Mouse (Mus musculus) kidney, postnatal 0 days (tissue): ENCODE results near the gene Resf1. TPM values are rescaled to one million over a fixed set of nuclear protein-coding genes. Genes with fewer than 3 reads are reported as not detected.
"Not testable (repeated sequence)": the region's sequence is repeated elsewhere in the genome, so short reads cannot be mapped to it uniquely, and the experiment has no call there.

Experiments
- ATAC-seq: fragments of 200-750 bp; cut with Nextera tagmentation; replicated peaks from 2 replicates; pipeline ENCODE4 v1.8.0; 2017; ENCODE audit warnings: low read depth, moderate number of reproducible peaks, moderate TSS enrichment, moderate library complexity; ENCODE audit not compliant: low FRiP score
- DNase-seq: peaks from one replicate; pipeline ENCODE4 v3.0.0-alpha.2; 2016; ENCODE audit warnings: low spot score
- H3K27ac ChIP-seq: fragments of 300-500 bp; sonication (generic); 2 replicates; pipeline ENCODE4 v1.5.1; 2014; ENCODE audit warnings: mild to moderate bottlenecking
- H3K27me3 ChIP-seq: fragments of 300-500 bp; sonication (generic); 2 replicates; pipeline ENCODE4 v1.6.1; 2014; ENCODE audit warnings: low read length, mixed read lengths; ENCODE audit not compliant: insufficient read depth
- H3K36me3 ChIP-seq: fragments of 300-500 bp; sonication (generic); 2 replicates; pipeline ENCODE4 v1.6.1; 2014; ENCODE audit warnings: low read length, mixed read lengths; ENCODE audit not compliant: insufficient read depth
- H3K4me1 ChIP-seq: fragments of 300-500 bp; sonication (generic); replicated peaks from 2 replicates; pipeline ENCODE4 v1.6.1; 2014; ENCODE audit warnings: antibody characterized with exemption, low read length, mixed read lengths; ENCODE audit not compliant: insufficient read depth
- H3K4me2 ChIP-seq: fragments of 300-500 bp; sonication (generic); 2 replicates; pipeline ENCODE4 v1.6.1; 2014; ENCODE audit warnings: mild to moderate bottlenecking, low read length, moderate library complexity, mixed read lengths
- H3K4me3 ChIP-seq: fragments of 300-500 bp; sonication (generic); replicated peaks from 2 replicates; pipeline ENCODE4 v1.5.1; 2014; ENCODE audit warnings: low read depth, low read length
- H3K9ac ChIP-seq: fragments of 300-500 bp; sonication (generic); 2 replicates; pipeline ENCODE4 v1.6.1; 2014; ENCODE audit warnings: low read depth, low read length
- H3K9me3 ChIP-seq: fragments of 300-500 bp; sonication (generic); replicated peaks from 2 replicates; pipeline ENCODE4 v1.6.1; 2016; ENCODE audit warnings: low read length, inconsistent platforms, mixed read lengths
- CTCF ChIP-seq: IDR thresholded peaks from 2 replicates; pipeline ENCODE4 v1.5.1; 2016; ENCODE audit warnings: antibody characterized with exemption, low read depth, mild to moderate bottlenecking, moderate library complexity
- WGBS: fragments of 180-500 bp; shearing (Covaris S2); extraction: QIAGEN DNeasy Blood & Tissue Kit; methylation state at CpG from one replicate; pipeline ENCODE4 v1.1.7; 2014; 5-methylcytosine and 5-hydroxymethylcytosine counted together
- polyA plus RNA-seq: library from polyadenylated mRNA; unstranded; fragments of >200 nt; fragmentation: Nextera tagmentation; extraction: Ambion mirVana; gene quantifications from 2 replicates; pipeline ENCODE4 v1.2.1, GENCODE M21; 2015

Gene Resf1
- polyA plus RNA-seq, result 45.5 and 46.6 TPM in 2 replicates

GRCm38 (mm10) chr6:149308956-149309932, at the start of gene Resf1:
Gene Resf1 (plus strand): TSS chr6:149309414.
- no peak for TF ChIP-seq CTCF
- peak within 1 kb of the TSS; percentile 62 for H3K4me2 ChIP-seq
- H3K4me3 ChIP-seq, result peak within 1 kb of the TSS; percentile 86
- H3K4me1 ChIP-seq, result peaks cover 7% of the 10 kb centered on the region; the same call in 1 of the 2 replicates
- H3K27ac ChIP-seq, result peak within 1 kb of the TSS; percentile 100
- H3K9me3 ChIP-seq, result no peaks in the 10 kb centered on the region
- 3% methylated on average over 61 of the region's 61 CpGs for WGBS
- peak; percentile 94 for DNase-seq
- no peaks in the 10 kb centered on the region for H3K27me3 ChIP-seq
- peak; percentile 98 for ATAC-seq
- H3K9ac ChIP-seq, result peak within 1 kb of the TSS; percentile 96
- H3K36me3 ChIP-seq, result no peaks in the 10 kb centered on the region; the same call in 1 of the 2 replicates

GRCm38 (mm10) chr6:149260801-149261239, 48.4 kb upstream of the Resf1 start:
- no peak for DNase-seq
- no peak for TF ChIP-seq CTCF
- WGBS, result 74% methylated on average over 3 of the region's 3 CpGs

GRCm38 (mm10) chr6:149267951-149268350, 41.3 kb upstream of the Resf1 start:
- Histone ChIP-seq H3K9me3 (no peaks in the 10 kb centered on the region), H3K4me2 (no peak overlapping the region), H3K9ac (no peak overlapping the region), H3K27me3 (no peaks in the 10 kb centered on the region), H3K27ac (no peak overlapping the region), H3K4me1 (no peaks in the 10 kb centered on the region), H3K36me3 (no peaks in the 10 kb centered on the region), H3K4me3 (no peak overlapping the region)
- DNase-seq (no peak), ATAC-seq (no peak)
- TF ChIP-seq CTCF, result no peak

More at GRCm38 (mm10) chr6:149260801-149261239, 48.4 kb upstream of the Resf1 start:
- H3K27me3 ChIP-seq, result no peaks in the 10 kb centered on the region
- ATAC-seq, result no peak
- H3K27ac ChIP-seq, result no peak overlapping the region
- no peaks in the 10 kb centered on the region for H3K4me1 ChIP-seq
- no peaks in the 10 kb centered on the region for H3K36me3 ChIP-seq
- no peak overlapping the region for H3K9ac ChIP-seq
- no peak overlapping the region for H3K4me3 ChIP-seq
- H3K4me2 ChIP-seq, result no peak overlapping the region
- H3K9me3 ChIP-seq, result no peaks in the 10 kb centered on the region

- H3K4me1 ChIP-seq, result no peaks in the 10 kb centered on the region
- ATAC-seq, result no peak
- WGBS, result 56% methylated on average over 2 of the region's 2 CpGs
Observed at GRCm38 (mm10) chr6:149278248-149278731, 30.9 kb upstream of the Resf1 start.

GRCm38 (mm10) chr6:149278866-149279265, 30.3 kb upstream of the Resf1 start:
- ATAC-seq (no peak), DNase-seq (no peak)
- H3K4me1 ChIP-seq, result no peaks in the 10 kb centered on the region
- no peak for TF ChIP-seq CTCF
- H3K4me3 ChIP-seq, result no peak overlapping the region
- no peak overlapping the region for H3K27ac ChIP-seq
- H3K9ac ChIP-seq, result no peak overlapping the region
- 90% methylated on average over 1 of the region's 1 CpGs for WGBS
- no peak overlapping the region for H3K4me2 ChIP-seq
- no peaks in the 10 kb centered on the region for H3K27me3 ChIP-seq
- no peaks in the 10 kb centered on the region for H3K36me3 ChIP-seq
- peaks cover 4% of the 10 kb centered on the region for H3K9me3 ChIP-seq

More at GRCm38 (mm10) chr6:149278248-149278731, 30.9 kb upstream of the Resf1 start:
- no peak for TF ChIP-seq CTCF
- no peak for DNase-seq
- Histone ChIP-seq H3K27me3 (no peaks in the 10 kb centered on the region), H3K4me3 (no peak overlapping the region), H3K9ac (no peak overlapping the region), H3K9me3 (peaks cover 3% of the 10 kb centered on the region), H3K4me2 (no peak overlapping the region), H3K27ac (no peak overlapping the region), H3K36me3 (no peaks in the 10 kb centered on the region)

GRCm38 (mm10) chr6:149280511-149280910, 28.7 kb upstream of the Resf1 start:
- H3K27me3 ChIP-seq, result no peaks in the 10 kb centered on the region
- no peaks in the 10 kb centered on the region for H3K36me3 ChIP-seq
- DNase-seq, result no peak
- no peak overlapping the region for H3K27ac ChIP-seq
- H3K4me3 ChIP-seq, result no peak overlapping the region
- H3K4me2 ChIP-seq, result no peak overlapping the region
- TF ChIP-seq CTCF, result no peak
- no peak overlapping the region for H3K9ac ChIP-seq
- ATAC-seq, result no peak
- H3K4me1 ChIP-seq, result no peaks in the 10 kb centered on the region
- H3K9me3 ChIP-seq, result peaks cover 4% of the 10 kb centered on the region

GRCm38 (mm10) chr6:149288190-149288589, 21.0 kb upstream of the Resf1 start:
- not testable (repeated sequence) for ATAC-seq, H3K4me3 ChIP-seq, H3K9me3 ChIP-seq, H3K4me1 ChIP-seq, H3K27ac ChIP-seq, H3K36me3 ChIP-seq, DNase-seq, H3K9ac ChIP-seq, H3K27me3 ChIP-seq, H3K4me2 ChIP-seq
- 92% methylated on average over 9 of the region's 9 CpGs for WGBS

- H3K36me3 ChIP-seq, DNase-seq: not testable (repeated sequence)
Observed at GRCm38 (mm10) chr6:149303231-149303630, 6.0 kb upstream of the Resf1 start.

More at GRCm38 (mm10) chr6:149303231-149303630, 6.0 kb upstream of the Resf1 start:
- not testable (repeated sequence) for H3K4me1 ChIP-seq, H3K27ac ChIP-seq, H3K9ac ChIP-seq, H3K4me2 ChIP-seq, H3K4me3 ChIP-seq, H3K9me3 ChIP-seq, ATAC-seq, H3K27me3 ChIP-seq
